ENCODE assay signal across 16 mouse cellular contexts in the genomic region with DNA sequence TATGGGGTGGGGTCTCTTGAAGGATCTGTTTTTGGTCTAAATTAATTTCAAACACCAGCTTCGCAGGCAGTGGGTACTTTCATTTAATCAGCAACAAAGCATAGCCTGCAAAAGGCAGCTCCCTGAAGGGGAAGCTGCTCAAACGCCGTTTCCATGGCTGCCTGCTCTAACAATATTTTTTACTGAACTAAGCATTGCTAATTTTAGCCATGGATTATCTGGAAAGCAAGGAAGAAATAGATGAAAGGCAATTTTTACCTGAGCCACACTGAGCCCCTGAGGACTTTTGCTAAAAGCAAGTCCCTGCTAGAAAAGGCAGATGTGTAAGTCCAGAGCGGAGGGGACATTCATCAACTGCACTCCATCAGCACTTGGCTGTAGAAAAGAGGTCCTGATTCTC.
DNase-seq lines count a peak whose midpoint lies in the region; ATAC-seq and TF ChIP-seq lines count a peak whose summit lies in the region.
"Had no signal": no experiment of that assay in that cellular context is flagged by ENCODE, and none has a peak within 500 bp of the region (broad histone marks: within the 10 kb centered on the region; RNA-seq: fewer than 3 reads in every experiment).

No protein-coding gene starts in this region.

- no peak overlapping the region for H3K9ac ChIP-seq in hindbrain, embryonic 14.5 days
- no peak overlapping the region for H3K9ac ChIP-seq in hindbrain, embryonic 11.5 days (ENCODE audit: low read depth, low read length)
- no peak overlapping the region for H3K9ac ChIP-seq in hindbrain, postnatal 0 days (replicated peaks; ENCODE audit: low read length)
- H3K9ac ChIP-seq: kidney, embryonic 15.5 days; limb, embryonic 12.5 days; liver, postnatal 0 days had no signal

- no peak overlapping the region for H3K4me2 ChIP-seq in hindbrain, embryonic 14.5 days (replicated peaks)
- H3K4me2 ChIP-seq in hindbrain, embryonic 11.5 days (replicated peaks; ENCODE audit: low read depth, low read length) = no peak overlapping the region
- H3K4me2 ChIP-seq in hindbrain, postnatal 0 days (ENCODE audit: low read depth, low read length) = no peak overlapping the region
- H3K4me2 ChIP-seq: kidney, embryonic 15.5 days; limb, embryonic 12.5 days had no signal

- H3K27ac ChIP-seq in hindbrain, embryonic 14.5 days = peak overlapping the region; percentile 55; the same call in 1 of the 2 replicates
- no peak overlapping the region for H3K27ac ChIP-seq in hindbrain, embryonic 11.5 days (ENCODE audit: low read depth, low read length)
- H3K27ac ChIP-seq in hindbrain, postnatal 0 days = peak overlapping the region; percentile 51; the same call in 1 of the 2 replicates
- H3K27ac ChIP-seq in left cerebral cortex, adult 2 months = peak overlapping the region; percentile 77
- H3K27ac ChIP-seq: embryonic facial prominence, embryonic 10.5 days; kidney, embryonic 15.5 days; limb, embryonic 12.5 days had no signal

- peaks cover 9% of the 10 kb centered on the region; the same call in 1 of the 2 replicates for H3K4me1 ChIP-seq in hindbrain, embryonic 14.5 days (replicated peaks; ENCODE audit: control insufficient read depth, insufficient read depth, low read length)
- H3K4me1 ChIP-seq in hindbrain, embryonic 11.5 days (replicated peaks; ENCODE audit: control insufficient read depth, insufficient read depth, low read length) = no peaks in the 10 kb centered on the region
- no peaks in the 10 kb centered on the region for H3K4me1 ChIP-seq in hindbrain, postnatal 0 days (ENCODE audit: insufficient read depth, low read length)
- H3K4me1 ChIP-seq: embryonic facial prominence, embryonic 10.5 days; kidney, embryonic 15.5 days; limb, embryonic 12.5 days had no signal

- no peak for DNase-seq in hindbrain, embryonic 14.5 days (ENCODE audit: low spot score)
- no peak for DNase-seq in hindbrain, embryonic 11.5 days (ENCODE audit: low spot score)
- DNase-seq in hindbrain, postnatal 0 days (ENCODE audit: low spot score) = peak; percentile 40
- peak; percentile 12 to 24 for DNase-seq in left cerebral cortex, adult 2 months (ENCODE audit: extremely low spot score in 1 of 2, low spot score in 2 of 2)
- peak; percentile 17 for DNase-seq in right cerebral cortex, postnatal 14 days
- no peak for DNase-seq in ovary, postnatal 14 days (ENCODE audit: low spot score)
- DNase-seq in adrenal gland, postnatal 25 days = no peak
- no peak for DNase-seq in urinary bladder, adult 18-20 months (ENCODE audit: low spot score in 2 of 2)
- DNase-seq: cerebellum, adult 8-10 months; heart, postnatal 36 days; liver, postnatal 0 days; thymus, adult 18-20 months had no signal

- no peaks in the 10 kb centered on the region for H3K36me3 ChIP-seq in hindbrain, embryonic 14.5 days (replicated peaks; ENCODE audit: control insufficient read depth, insufficient read depth)
- no peaks in the 10 kb centered on the region for H3K36me3 ChIP-seq in hindbrain, embryonic 11.5 days (ENCODE audit: control insufficient read depth, insufficient read depth, low read length)
- H3K36me3 ChIP-seq in hindbrain, postnatal 0 days (ENCODE audit: insufficient read depth, low read length) = no peaks in the 10 kb centered on the region
- H3K36me3 ChIP-seq: embryonic facial prominence, embryonic 10.5 days; kidney, embryonic 15.5 days; limb, embryonic 12.5 days had no signal

- no peak for ATAC-seq in hindbrain, embryonic 14.5 days (ENCODE audit: low FRiP score)
- ATAC-seq in hindbrain, embryonic 11.5 days (ENCODE audit: low FRiP score) = no peak
- ATAC-seq in hindbrain, postnatal 0 days = no peak
- ATAC-seq: liver, postnatal 0 days had no signal

- intact Hi-C loops in left cerebral cortex, adult 2 months (cut with DNase I) = no loop called here

- 60% methylated on average over 4 of the region's 4 CpGs for WGBS in hindbrain, embryonic 14.5 days
- WGBS in hindbrain, embryonic 11.5 days = 82% methylated on average over 4 of the region's 4 CpGs
- WGBS in hindbrain, postnatal 0 days = 43% methylated on average over 4 of the region's 4 CpGs

- H3K27me3 ChIP-seq in hindbrain, embryonic 14.5 days (ENCODE audit: control insufficient read depth, insufficient read depth, low read length) = no peaks in the 10 kb centered on the region
- no peaks in the 10 kb centered on the region for H3K27me3 ChIP-seq in hindbrain, embryonic 11.5 days (ENCODE audit: control insufficient read depth, insufficient read depth, low read length)
- no peaks in the 10 kb centered on the region for H3K27me3 ChIP-seq in hindbrain, postnatal 0 days (ENCODE audit: insufficient read depth, low read length)
- H3K27me3 ChIP-seq: kidney, embryonic 15.5 days; limb, embryonic 12.5 days had no signal

- TF ChIP-seq CTCF in hindbrain, postnatal 0 days (IDR thresholded peaks at IDR 0.05; ENCODE audit: low read depth) = no peak
- no peak for TF ChIP-seq CTCF in left cerebral cortex, adult 2 months (IDR thresholded peaks at IDR 0.05)

- no peak overlapping the region for H3K4me3 ChIP-seq in hindbrain, embryonic 14.5 days (replicated peaks; ENCODE audit: low read length)
- no peak overlapping the region for H3K4me3 ChIP-seq in hindbrain, embryonic 11.5 days (ENCODE audit: low read depth, low read length)
- H3K4me3 ChIP-seq in hindbrain, postnatal 0 days (ENCODE audit: low read length) = no peak overlapping the region
- H3K4me3 ChIP-seq in left cerebral cortex, adult 2 months = peak overlapping the region; percentile 23
- H3K4me3 ChIP-seq: embryonic facial prominence, embryonic 10.5 days; kidney, embryonic 15.5 days; limb, embryonic 12.5 days; myocyte had no signal

- no peaks in the 10 kb centered on the region for H3K9me3 ChIP-seq in hindbrain, embryonic 14.5 days (ENCODE audit: control insufficient read depth, low read length)
- no peaks in the 10 kb centered on the region for H3K9me3 ChIP-seq in hindbrain, embryonic 11.5 days (ENCODE audit: control insufficient read depth, low read length)
- no peaks in the 10 kb centered on the region for H3K9me3 ChIP-seq in hindbrain, postnatal 0 days (ENCODE audit: low read length)
- H3K9me3 ChIP-seq: embryonic facial prominence, embryonic 10.5 days; kidney, embryonic 15.5 days; limb, embryonic 12.5 days had no signal

Comparison
In these comparisons a context has a peak if more than half of its experiments do, and no peak if none do; other contexts are left out.
1. DNase-seq: peak in hindbrain, postnatal 0 days (single experiment), left cerebral cortex, adult 2 months (2 of 2) and right cerebral cortex, postnatal 14 days (single experiment); none in hindbrain, embryonic 14.5 days (single experiment), hindbrain, embryonic 11.5 days (single experiment), ovary, postnatal 14 days (single experiment), adrenal gland, postnatal 25 days (single experiment) and urinary bladder, adult 18-20 months (0 of 2).